ENCODE assay signal across 9 mouse cellular contexts in genomic region chrX:71425746-71426519, GRCm38 (mm10).
DNase-seq lines count a peak whose midpoint lies in the region; ATAC-seq lines count a peak whose summit lies in the region.
"Had no signal": no experiment of that assay in that cellular context is flagged by ENCODE, and none has a peak within 500 bp of the region (broad histone marks: within the 10 kb centered on the region; RNA-seq: fewer than 3 reads in every experiment).

No protein-coding gene starts in this region.

- peak; percentile 69 for ATAC-seq in forebrain, embryonic 12.5 days (ENCODE audit: low FRiP score)

- peak; percentile 51 for DNase-seq in ES-CJ7 (ENCODE audit: low read depth, low spot score)
- DNase-seq in c-Kit-positive CD71-negative TER-119-negative erythroid progenitor cells, embryonic 14.5 days (ENCODE audit: low read depth): peak; percentile 56
- peak; percentile 86 for DNase-seq in heart, postnatal 4 days
- peak; percentile 47 to 80 for DNase-seq in layer of hippocampus, adult 18-20 months (ENCODE audit: low spot score in 2 of 2)
- peak; percentile 59 to 64 for DNase-seq in lung, adult 18-20 months
- DNase-seq in ovary, postnatal 14 days (ENCODE audit: low spot score): peak; percentile 71
- DNase-seq in thymus, postnatal 0 days (ENCODE audit: low spot score): peak; percentile 57

- peaks cover 4% of the 10 kb centered on the region; the same call in 1 of the 2 replicates for H3K4me1 ChIP-seq in forebrain, embryonic 12.5 days

- no peak overlapping the region for H3K4me2 ChIP-seq in forebrain, embryonic 12.5 days

- H3K9me3 ChIP-seq in forebrain, embryonic 12.5 days: no peaks in the 10 kb centered on the region

- no peak overlapping the region for H3K27ac ChIP-seq in forebrain, embryonic 12.5 days
- H3K27ac ChIP-seq: macrophage had no signal

- H3K27me3 ChIP-seq in forebrain, embryonic 12.5 days: no peaks in the 10 kb centered on the region

- H3K9ac ChIP-seq in forebrain, embryonic 12.5 days: no peak overlapping the region

- 42% methylated on average over 9 of the region's 9 CpGs for WGBS in forebrain, embryonic 12.5 days

- no peak overlapping the region for H3K4me3 ChIP-seq in forebrain, embryonic 12.5 days (replicated peaks)

- H3K36me3 ChIP-seq in forebrain, embryonic 12.5 days (replicated peaks): no peaks in the 10 kb centered on the region
